Mouse (Mus musculus) MEL (cell line): ENCODE measurements around the gene Cdt1. TPM values are rescaled to one million over a fixed set of nuclear protein-coding genes. Genes with fewer than 3 reads are reported as not detected.

Source experiments
- DNase-seq: peaks from one replicate; pipeline ENCODE4 v3.0.0; 2011; ENCODE audit warnings: low read depth, low spot score
- H3K27ac ChIP-seq: 2 replicates; pipeline ENCODE4 v1.5.1; 2012; ENCODE audit warnings: low read depth, mild to moderate bottlenecking, control low read depth, low read length, moderate library complexity; ENCODE audit not compliant: control insufficient read depth
- H3K27me3 ChIP-seq, 2 experiments: fragments of 150-350 bp in 1 of 2; sonication (generic) in 1 of 2; 2 replicates each; pipeline ENCODE4 v1.6.1; 2012; ENCODE audit warnings: low read length in 2 of 2, mild to moderate bottlenecking in 2 of 2, improper control_type of control experiment in 1 of 2, moderate library complexity in 1 of 2; ENCODE audit not compliant: insufficient read depth in 2 of 2, control insufficient read depth in 1 of 2
- H3K36me3 ChIP-seq, 2 experiments: 2 replicates each; pipeline ENCODE4 v1.6.1; 2012 to 2014; ENCODE audit warnings: low read length in 2 of 2, improper control_type of control experiment in 1 of 2, inconsistent platforms in 1 of 2, mild to moderate bottlenecking in 1 of 2; ENCODE audit not compliant: insufficient read depth in 2 of 2, control insufficient read depth in 1 of 2
- H3K4me1 ChIP-seq, 2 experiments: fragments of 150-350 bp in 1 of 2; sonication (generic) in 1 of 2; 2 replicates each; pipeline ENCODE4 v1.6.1; 2012; ENCODE audit warnings: low read length in 2 of 2, improper control_type of control experiment in 1 of 2, mild to moderate bottlenecking in 1 of 2; ENCODE audit not compliant: insufficient read depth in 2 of 2, control insufficient read depth in 1 of 2
- H3K4me3 ChIP-seq, 2 experiments: fragments of 150-350 bp in 1 of 2; sonication (generic) in 1 of 2; 2 replicates each; pipeline ENCODE4 v1.5.1; 2012; ENCODE audit warnings: low read depth in 2 of 2, low read length in 2 of 2, mild to moderate bottlenecking in 2 of 2, moderate library complexity in 2 of 2, control low read depth in 1 of 2, improper control_type of control experiment in 1 of 2; ENCODE audit not compliant: control insufficient read depth in 1 of 2, insufficient read depth in 1 of 2
- H3K79me2 ChIP-seq: 2 replicates; pipeline ENCODE4 v1.6.1; 2012; ENCODE audit warnings: mild to moderate bottlenecking, low read length, moderate library complexity; ENCODE audit not compliant: control insufficient read depth, poor library complexity, insufficient read depth
- H3K9ac ChIP-seq: 2 replicates; pipeline ENCODE4 v1.6.1; 2012; ENCODE audit warnings: low read depth, mild to moderate bottlenecking, control low read depth, low read length, moderate library complexity; ENCODE audit not compliant: control insufficient read depth, poor library complexity, severe bottlenecking
- H3K9me3 ChIP-seq: fragments of 150-350 bp; sonication (generic); replicated peaks from 2 replicates; pipeline ENCODE4 v1.6.1; 2012; ENCODE audit warnings: mild to moderate bottlenecking, low read length, improper control_type of control experiment, moderate library complexity; ENCODE audit not compliant: insufficient read depth
- CHD1 ChIP-seq: IDR thresholded peaks from 2 replicates; pipeline ENCODE4 v1.6.1; 2012; ENCODE audit warnings: low read depth, mild to moderate bottlenecking, inconsistent platforms, low read length, improper control_type of control experiment
- CTCF ChIP-seq, 3 experiments: IDR thresholded peaks in 2 of 3; conservative IDR thresholded peaks in 1 of 3; 2 replicates each; pipeline ENCODE4 v1.5.1; 2011 to 2012; ENCODE audit warnings: low read length in 3 of 3, low read depth in 2 of 3, mild to moderate bottlenecking in 2 of 3, improper control_type of control experiment in 1 of 3, inconsistent platforms in 1 of 3, mixed read lengths in 1 of 3, moderate library complexity in 1 of 3; ENCODE audit not compliant: control insufficient read depth in 1 of 3, insufficient read depth in 1 of 3, poor library complexity in 1 of 3, severe bottlenecking in 1 of 3
- E2F4 ChIP-seq: IDR thresholded peaks from 2 replicates; pipeline ENCODE4 v1.6.1; 2011; ENCODE audit warnings: low read depth, low read length, improper control_type of control experiment, borderline replicate concordance
- ELF1 ChIP-seq: IDR thresholded peaks from 2 replicates; pipeline ENCODE4 v1.6.1; 2014; ENCODE audit warnings: low read depth, mild to moderate bottlenecking, inconsistent platforms, low read length, improper control_type of control experiment, moderate library complexity
- GATA1 ChIP-seq: IDR thresholded peaks from 2 replicates; pipeline ENCODE4 v1.6.1; 2011; ENCODE audit warnings: low read depth, low read length, improper control_type of control experiment
- HCFC1 ChIP-seq: IDR thresholded peaks from 2 replicates; pipeline ENCODE4 v1.6.1; 2012; ENCODE audit warnings: low read depth, mild to moderate bottlenecking, inconsistent platforms, low read length, improper control_type of control experiment, moderate library complexity
- KAT2A ChIP-seq: conservative IDR thresholded peaks from 2 replicates; pipeline ENCODE4 v1.6.1; 2012; ENCODE audit warnings: low read depth, low read length, improper control_type of control experiment, inconsistent platforms
- MAFK ChIP-seq: IDR thresholded peaks from 2 replicates; pipeline ENCODE4 v1.6.1; 2011; ENCODE audit warnings: low read depth, mild to moderate bottlenecking, low read length, improper control_type of control experiment, borderline replicate concordance
- MAX ChIP-seq: IDR thresholded peaks from 2 replicates; pipeline ENCODE4 v1.6.1; 2011; ENCODE audit warnings: low read length, improper control_type of control experiment
- MAZ ChIP-seq: IDR thresholded peaks from 2 replicates; pipeline ENCODE4 v1.6.1; 2012; ENCODE audit warnings: low read depth, mild to moderate bottlenecking, inconsistent platforms, low read length, improper control_type of control experiment
- MXI1 ChIP-seq: IDR thresholded peaks from 2 replicates; pipeline ENCODE4 v1.6.1; 2011; ENCODE audit warnings: mild to moderate bottlenecking, low read depth, low read length, improper control_type of control experiment
- RAD21 ChIP-seq: IDR thresholded peaks from 2 replicates; pipeline ENCODE4 v1.6.1; 2011; ENCODE audit warnings: mild to moderate bottlenecking, low read depth, low read length, improper control_type of control experiment
- RCOR1 ChIP-seq: IDR thresholded peaks from 2 replicates; pipeline ENCODE4 v1.6.1; 2012; ENCODE audit warnings: low read depth, mild to moderate bottlenecking, inconsistent platforms, low read length, improper control_type of control experiment
- SIN3A ChIP-seq: IDR thresholded peaks from 2 replicates; pipeline ENCODE4 v1.6.1; 2012; ENCODE audit warnings: low read length, improper control_type of control experiment, inconsistent platforms
- SMC3 ChIP-seq: IDR thresholded peaks from 2 replicates; pipeline ENCODE4 v1.6.1; 2011; ENCODE audit warnings: low read depth, low read length, improper control_type of control experiment
- ZMIZ1 ChIP-seq: IDR thresholded peaks from 2 replicates; pipeline ENCODE4 v1.6.1; 2012; ENCODE audit warnings: low read depth, mild to moderate bottlenecking, inconsistent platforms, low read length, improper control_type of control experiment, moderate library complexity
- polyA plus RNA-seq, 2 experiments: library from polyadenylated mRNA; stranded (reverse) in 1 of 2; unstranded in 1 of 2; fragments of >175 nt in 1 of 2; fragments of >200 nt in 1 of 2; gene quantifications; 2 replicates each; pipeline versions ENCODE4 v1.2.1 to v1.2.4; 2012; ENCODE audit warnings: low replicate concordance in 2 of 2, low read depth in 1 of 2; ENCODE audit not compliant: insufficient read length in 2 of 2, insufficient read depth in 1 of 2, missing spikeins in 1 of 2
- total RNA-seq: library from RNA; depleted of rRNA; stranded (reverse); fragments of 300-350 nt; gene quantifications from 2 replicates; pipeline ENCODE4 v1.2.3, GENCODE M21; 2012

Cdt1 gene
- total and polyA plus RNA-seq, 3 experiments, result 74.6 to 84.5 TPM; not detected in 1

GRCm38 (mm10) chr8:122522796-122523651, 44.8 kb upstream of the Cdt1 start:
- Histone ChIP-seq H3K36me3 (peaks cover 0 to 7% of the 10 kb centered on the region in 2 experiments; a peak in 2 of 4 replicates), H3K9ac (no peak overlapping the region), H3K4me3 (no peak overlapping the region), H3K27ac (no peak overlapping the region), H3K27me3 (no peaks in the 10 kb centered on the region), H3K4me1 (0 out of 4 replicates have a peak, but pooled peaks cover 0 to 3% of the 10 kb centered on the region in 2 experiments), H3K79me2 (peaks cover 25% of the 10 kb centered on the region; the same call in 1 of the 2 replicates), H3K9me3 (no peaks in the 10 kb centered on the region)
- no peak for DNase-seq
- TF ChIP-seq KAT2A (no peak), RCOR1 (no peak), SMC3 (no peak)

GRCm38 (mm10) chr8:122523652-122524360, 44.0 kb upstream of the Cdt1 start:
- Histone ChIP-seq H3K36me3 (peaks cover 0 to 6% of the 10 kb centered on the region in 2 experiments; a peak in 2 of 4 replicates), H3K27me3 (no peaks in the 10 kb centered on the region), H3K9ac (no peak overlapping the region), H3K9me3 (no peaks in the 10 kb centered on the region), H3K4me3 (no peak overlapping the region), H3K4me1 (0 out of 4 replicates have a peak, but pooled peaks cover 0 to 3% of the 10 kb centered on the region in 2 experiments), H3K27ac (no peak overlapping the region), H3K79me2 (peaks cover 26% of the 10 kb centered on the region; the same call in 1 of the 2 replicates)
- no peak for TF ChIP-seq MAX
- no peak for TF ChIP-seq ELF1
- TF ChIP-seq E2F4, result no peak
- no peak for TF ChIP-seq HCFC1
- TF ChIP-seq MXI1, result no peak
- no peak for TF ChIP-seq GATA1
- TF ChIP-seq ZMIZ1, result no peak
- TF ChIP-seq CTCF (IDR thresholded peaks at IDR 0.05 in 2 of 3, conservative IDR thresholded peaks at IDR 0.05 in 1 of 3; ENCODE audit: control insufficient read depth in 1 of 3, insufficient read depth in 1 of 3, low read depth in 2 of 3, low read length in 3 of 3, poor library complexity in 1 of 3, severe bottlenecking in 1 of 3), result no peak
- no peak for TF ChIP-seq RAD21
- TF ChIP-seq CHD1, result no peak
- no peak for TF ChIP-seq MAFK
- no peak for TF ChIP-seq SIN3A
- TF ChIP-seq MAZ, result no peak
- DNase-seq, result no peak
